Mouse (Mus musculus) natural killer cell, adult 2 months (primary cell): ENCODE results near the gene Ophn1.

Experiments
- DNase-seq, 2 experiments: peaks; one replicate each; pipeline ENCODE4 v3.0.0; 2022; ENCODE audit warnings: low spot score in 2 of 2

The Ophn1 gene

DNA sequence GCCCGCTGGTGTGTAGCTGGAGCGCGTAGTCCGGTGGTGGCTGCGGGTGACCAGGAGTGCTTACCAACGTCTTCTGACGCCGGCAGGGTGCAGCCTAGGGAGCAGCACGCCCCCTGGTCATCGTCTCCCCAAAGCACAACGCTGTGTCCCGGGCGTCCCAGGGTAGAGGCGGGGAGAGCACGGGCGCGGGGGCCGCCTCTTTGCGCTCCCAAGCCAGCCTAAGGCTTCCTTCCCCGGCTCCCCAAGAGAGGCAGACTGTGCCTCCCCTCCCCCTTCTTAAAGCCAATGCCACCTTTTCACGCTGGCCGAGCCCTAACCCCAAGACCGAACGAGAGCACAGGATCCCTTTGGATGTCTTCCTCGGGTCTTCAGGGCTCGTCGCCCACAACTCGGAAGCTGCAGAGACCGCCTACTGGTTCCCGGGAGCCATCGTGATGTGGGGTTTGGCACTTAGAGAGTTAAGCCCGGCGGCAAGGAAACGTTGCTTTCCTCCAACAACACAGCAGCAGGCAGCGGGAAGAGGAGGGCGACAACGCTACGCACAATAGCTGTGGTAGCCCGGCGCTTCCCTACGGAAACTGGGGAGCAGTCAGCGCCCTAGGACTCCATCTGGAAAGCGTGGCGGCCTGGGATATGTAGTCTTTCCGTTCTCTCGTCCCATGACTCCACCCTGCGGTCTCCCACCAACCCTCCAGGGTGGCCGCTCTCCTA, at the start of gene Ophn1:
TSS of gene Ophn1 (minus strand) at position 620 of the 711 bp plus-strand sequence.
- no peak for DNase-seq

GRCm38 (mm10) chrX:98937555-98938294, 46.9 kb upstream of the Ophn1 start:
- peak; percentile 90 to 92 for DNase-seq

- peak; percentile 93 to 94 for DNase-seq
Measured at GRCm38 (mm10) chrX:98936707-98937554, 46.1 kb upstream of the Ophn1 start.

GRCm38 (mm10) chrX:98936101-98936500, 45.3 kb upstream of the Ophn1 start, which contains the start of gene Yipf6:
TSS of gene Yipf6 (plus strand) at chrX:98936316.
- DNase-seq: no peak

- DNase-seq: no peak
Measured at GRCm38 (mm10) chrX:98919423-98919822, 28.6 kb upstream of the Ophn1 start.

DNA sequence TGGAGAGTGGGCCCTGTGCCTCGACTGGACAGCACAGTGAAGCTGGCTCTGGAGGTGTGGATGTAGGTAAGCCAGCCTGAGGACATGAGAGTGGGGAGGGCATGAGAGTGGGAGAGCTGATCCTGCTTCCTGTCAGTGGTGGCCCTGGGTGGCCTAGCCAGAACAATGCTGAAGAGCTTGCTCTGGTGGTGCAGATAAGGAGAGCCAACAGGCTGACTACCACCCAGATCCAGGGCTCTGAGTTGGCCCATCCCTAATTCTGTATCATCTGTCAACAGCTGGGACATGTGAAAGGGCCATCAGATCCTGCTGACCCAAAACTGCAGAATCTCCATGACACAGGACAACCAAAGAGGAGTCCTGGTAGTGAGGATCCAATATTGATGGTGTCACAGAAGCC, 18.1 kb upstream of the Ophn1 start:
- no peak for DNase-seq

- DNase-seq: no peak
Measured at GRCm38 (mm10) chrX:98904226-98904625, 13.4 kb upstream of the Ophn1 start.

DNA sequence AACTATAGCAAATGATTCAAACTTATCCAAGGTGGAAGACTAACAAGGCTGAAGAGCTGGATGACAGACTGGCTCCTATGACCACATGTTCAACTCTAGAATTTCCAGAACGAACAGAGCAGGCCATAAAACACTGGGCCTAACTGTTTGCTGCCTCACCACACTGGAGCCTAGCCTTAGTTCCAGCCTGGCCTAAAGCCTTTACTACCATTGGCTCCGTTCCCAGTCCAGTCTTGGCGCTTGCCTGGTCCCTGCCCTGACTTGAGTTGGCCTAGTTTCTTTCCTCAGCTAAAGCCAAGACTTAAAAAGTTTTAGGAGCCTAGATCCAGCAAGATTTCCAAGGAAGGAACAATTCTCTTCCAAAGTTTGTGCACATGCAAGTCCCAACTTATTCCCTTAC, 7.5 kb upstream of the Ophn1 start:
- DNase-seq: no peak

DNA sequence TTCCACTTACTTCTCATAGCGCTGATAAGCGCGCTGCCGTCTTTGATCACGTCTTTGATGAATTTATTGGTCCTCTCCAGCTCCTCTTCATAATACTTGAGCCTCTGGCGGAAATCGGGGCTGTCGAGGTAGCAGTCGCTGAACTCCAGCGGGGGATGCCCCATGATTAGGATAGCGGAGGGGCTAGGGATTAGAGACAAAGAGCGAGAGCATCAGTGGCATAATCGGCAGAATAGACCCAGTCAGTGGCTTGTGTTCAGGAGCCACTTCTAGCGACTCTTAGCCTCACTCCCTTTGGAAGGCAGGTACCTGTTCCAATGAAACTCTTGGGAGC, 786 bp downstream of the Ophn1 start:
- no peak for DNase-seq

GRCm38 (mm10) chrX:98881983-98882382, 8.8 kb downstream of the Ophn1 start:
- DNase-seq: no peak

DNA sequence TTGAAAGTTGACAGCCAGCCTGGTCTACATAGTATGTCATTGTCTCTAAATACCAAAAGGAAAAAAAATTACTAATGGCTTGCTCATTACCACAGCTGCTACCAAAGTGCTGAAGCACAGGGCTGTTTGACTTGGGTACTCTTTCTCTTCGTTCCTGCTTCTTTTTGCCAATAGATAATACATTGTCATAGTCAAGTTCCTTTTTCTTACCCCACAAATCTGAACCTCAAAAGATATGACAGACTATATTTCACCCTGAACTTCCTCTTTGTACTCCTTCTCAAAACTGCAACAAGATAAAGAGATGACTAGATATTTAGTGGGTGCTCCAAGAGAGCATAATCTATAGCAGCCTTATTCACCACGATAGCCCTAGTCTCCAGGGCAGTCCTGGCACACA, 9.7 kb downstream of the Ophn1 start:
- no peak for DNase-seq

DNA sequence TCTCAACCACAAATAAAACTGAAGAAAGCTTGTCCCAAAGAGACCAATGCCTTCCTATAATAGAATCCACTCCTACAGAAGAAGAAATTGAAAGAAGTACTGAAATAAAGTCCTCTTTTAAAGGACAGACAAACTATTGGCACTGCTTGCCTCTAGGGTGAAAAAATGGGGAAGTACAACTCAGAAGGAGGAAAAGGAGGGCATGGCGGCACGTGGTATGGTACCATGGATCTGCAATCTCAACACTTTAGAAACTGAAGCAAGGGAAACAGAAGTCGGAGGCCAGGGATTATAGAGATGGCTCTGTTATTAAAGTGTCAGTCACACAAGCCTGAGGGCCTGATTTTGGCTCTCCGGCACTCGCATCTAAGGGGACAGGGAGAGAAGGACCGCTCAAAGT, 10.5 kb downstream of the Ophn1 start:
- DNase-seq: no peak

- no peak for DNase-seq
Measured at GRCm38 (mm10) chrX:98875144-98875543, 15.7 kb downstream of the Ophn1 start.

DNA sequence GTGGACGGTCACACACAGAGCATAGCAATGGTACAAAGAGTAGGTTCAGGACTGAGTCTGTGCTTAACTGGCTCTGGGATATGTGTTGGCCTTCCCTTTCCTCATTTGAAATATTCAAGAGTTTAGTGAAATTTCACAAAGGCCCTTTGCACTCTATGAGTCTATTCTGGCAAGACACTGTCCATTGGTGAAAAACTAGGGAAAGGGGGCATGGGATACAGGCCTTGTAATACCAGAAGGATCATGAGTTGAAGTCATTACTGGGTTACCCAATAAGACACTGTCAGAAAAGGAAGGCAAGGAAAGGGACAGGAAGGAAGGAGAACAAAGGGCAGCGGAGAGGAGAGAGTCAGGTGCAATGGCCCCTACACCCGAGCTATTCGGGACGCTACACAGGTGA, 16.7 kb downstream of the Ophn1 start:
- DNase-seq: no peak

DNA sequence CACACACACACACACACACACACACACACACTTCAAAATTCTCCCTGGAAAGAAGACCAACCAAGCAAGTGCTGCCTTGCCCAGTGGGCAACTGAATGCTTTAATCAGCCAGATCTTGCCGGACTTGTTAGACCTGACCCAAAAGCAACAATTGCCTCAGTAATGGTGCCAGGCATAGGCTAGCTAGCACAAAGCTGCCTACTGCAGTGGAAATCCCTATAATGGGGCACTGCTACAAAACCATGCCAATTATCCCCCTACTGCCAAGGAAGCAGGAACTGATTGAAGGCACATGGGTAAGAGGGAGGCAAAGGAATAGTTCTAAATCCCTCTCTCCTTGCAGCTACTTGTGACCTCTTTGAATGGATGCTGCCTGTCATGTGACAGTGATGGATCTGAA, 18.8 kb downstream of the Ophn1 start:
- no peak for DNase-seq

GRCm38 (mm10) chrX:98870541-98870940, 20.3 kb downstream of the Ophn1 start:
- DNase-seq: no peak

- no peak for DNase-seq
Measured at GRCm38 (mm10) chrX:98869735-98870134, 21.1 kb downstream of the Ophn1 start.

GRCm38 (mm10) chrX:98869165-98869564, 21.7 kb downstream of the Ophn1 start:
- no peak for DNase-seq

DNA sequence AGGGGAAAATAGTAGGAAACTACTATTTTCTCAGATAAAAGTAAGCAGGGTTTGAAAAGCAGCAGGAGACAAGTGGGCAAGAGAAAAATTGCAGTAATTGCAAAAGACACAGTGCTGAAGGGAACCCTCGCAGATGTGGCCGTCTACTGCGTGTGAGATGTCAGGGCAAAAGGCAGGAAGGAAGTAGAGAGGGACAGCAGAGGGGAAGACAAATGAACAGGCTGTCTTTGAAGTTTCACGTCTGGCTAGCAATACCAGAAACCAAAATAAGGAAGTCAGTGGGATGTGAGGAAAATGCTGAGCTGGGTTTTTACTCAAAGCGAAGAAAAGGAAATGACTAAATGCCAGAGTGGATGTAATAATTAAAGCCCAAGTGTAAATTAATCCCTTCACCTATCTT, 30.7 kb downstream of the Ophn1 start:
- DNase-seq: no peak

- DNase-seq: no peak
Measured at GRCm38 (mm10) chrX:98856046-98856445, 34.8 kb downstream of the Ophn1 start.

- DNase-seq: no peak
Measured at GRCm38 (mm10) chrX:98850869-98851268, 40.0 kb downstream of the Ophn1 start.

DNA sequence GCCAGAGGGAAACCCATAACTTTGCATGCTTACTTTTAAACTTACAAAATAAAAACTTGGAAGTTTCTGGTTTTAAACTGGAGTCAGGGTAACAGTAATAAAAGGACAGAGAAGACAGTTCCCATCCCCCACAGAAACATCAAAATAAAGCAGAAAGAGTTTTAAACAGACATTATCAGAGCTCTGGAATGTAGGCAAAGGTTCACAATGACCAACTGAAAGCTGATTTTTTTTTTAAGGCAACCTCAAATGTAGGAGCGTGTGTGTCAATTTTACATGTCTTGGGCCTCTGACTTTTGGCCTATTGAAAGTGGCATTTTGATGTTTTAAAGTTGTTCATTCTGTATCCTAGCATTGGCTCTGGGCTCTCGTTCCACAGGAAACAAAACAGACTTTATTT, 49.2 kb downstream of the Ophn1 start:
- DNase-seq: no peak

GRCm38 (mm10) chrX:98835989-98836388, 54.8 kb downstream of the Ophn1 start:
- DNase-seq: no peak
